Mouse (Mus musculus) forebrain, embryonic 15.5 days (tissue): ENCODE results near the gene Ptprr. TPM values are rescaled to one million over a fixed set of nuclear protein-coding genes. Genes with fewer than 3 reads are reported as not detected.

Experiments
- ATAC-seq: fragments of 200-750 bp; cut with Nextera tagmentation; replicated peaks from 2 replicates; pipeline ENCODE4 v1.8.0; 2017; ENCODE audit warnings: mild to moderate bottlenecking, moderate TSS enrichment, moderate library complexity
- H3K27ac ChIP-seq: fragments of 300-500 bp; sonication (generic); replicated peaks from 2 replicates; pipeline ENCODE4 v1.5.1; 2015; ENCODE audit warnings: mild to moderate bottlenecking, inconsistent platforms
- H3K27me3 ChIP-seq: fragments of 300-500 bp; sonication (generic); 2 replicates; pipeline ENCODE4 v1.6.1; 2015; ENCODE audit warnings: inconsistent platforms
- H3K36me3 ChIP-seq: fragments of 300-500 bp; sonication (generic); 2 replicates; pipeline ENCODE4 v1.6.1; 2015; ENCODE audit warnings: mild to moderate bottlenecking, inconsistent platforms
- H3K4me1 ChIP-seq: fragments of 300-500 bp; sonication (generic); 2 replicates; pipeline ENCODE4 v1.6.1; 2015; ENCODE audit warnings: inconsistent platforms
- H3K4me2 ChIP-seq: fragments of 300-500 bp; sonication (generic); replicated peaks from 2 replicates; pipeline ENCODE4 v1.6.1; 2015; ENCODE audit warnings: mild to moderate bottlenecking, inconsistent platforms
- H3K4me3 ChIP-seq: fragments of 300-500 bp; sonication (generic); 2 replicates; pipeline ENCODE4 v1.5.1; 2015; ENCODE audit warnings: mild to moderate bottlenecking, inconsistent platforms
- H3K9ac ChIP-seq: fragments of 300-500 bp; sonication (generic); replicated peaks from 2 replicates; pipeline ENCODE4 v1.6.1; 2015; ENCODE audit warnings: mild to moderate bottlenecking, inconsistent platforms
- H3K9me3 ChIP-seq: fragments of 300-500 bp; sonication (generic); 2 replicates; pipeline ENCODE4 v1.6.1; 2016; ENCODE audit warnings: inconsistent platforms
- WGBS: fragments of 180-500 bp; shearing (Covaris S2); methylation state at CpG from one replicate; pipeline ENCODE4 v1.1.7; 2015; ENCODE audit warnings: mixed read lengths; 5-methylcytosine and 5-hydroxymethylcytosine counted together
- polyA plus RNA-seq: library from polyadenylated mRNA; unstranded; fragments of >200 nt; fragmentation: Nextera tagmentation; extraction: Ambion mirVana; gene quantifications from 2 replicates; pipeline ENCODE4 v1.2.1, GENCODE M21; 2015

The Ptprr gene
- polyA plus RNA-seq, 1 experiment from 2014 or later, result 9.2 TPM

GRCm38 (mm10) chr10:116275280-116275679, 257.3 kb downstream of the Ptprr start, which contains the start of gene Ptprb:
TSS of gene Ptprb (plus strand) at chr10:116275523.
- ATAC-seq, result no peak
- H3K9ac ChIP-seq, result no peak within 1 kb of the TSS
- WGBS, result 74% methylated on average over 7 of the region's 7 CpGs

GRCm38 (mm10) chr10:116286697-116287344, 268.8 kb downstream of the Ptprr start:
- no peaks in the 10 kb centered on the region for H3K36me3 ChIP-seq
- no peak overlapping the region for H3K4me2 ChIP-seq
- H3K9ac ChIP-seq, result no peak overlapping the region
- no peaks in the 10 kb centered on the region for H3K4me1 ChIP-seq
- 75% methylated on average over 7 of the region's 7 CpGs for WGBS
- H3K4me3 ChIP-seq, result no peak overlapping the region
- no peaks in the 10 kb centered on the region for H3K9me3 ChIP-seq
- H3K27me3 ChIP-seq, result no peaks in the 10 kb centered on the region
- H3K27ac ChIP-seq, result no peak overlapping the region
- no peak for ATAC-seq

More at GRCm38 (mm10) chr10:116275280-116275679, 257.3 kb downstream of the Ptprr start, which contains the start of gene Ptprb:
- Histone ChIP-seq H3K9me3 (no peaks in the 10 kb centered on the region), H3K4me1 (no peaks in the 10 kb centered on the region), H3K27ac (no peak within 1 kb of the TSS), H3K4me2 (no peak within 1 kb of the TSS), H3K4me3 (no peak within 1 kb of the TSS), H3K27me3 (no peaks in the 10 kb centered on the region), H3K36me3 (no peaks in the 10 kb centered on the region)

GRCm38 (mm10) chr10:116288130-116288529, 270.1 kb downstream of the Ptprr start:
- no peak for ATAC-seq
- whole genome bisulfite sequencing, result 80% methylated on average over 9 of the region's 9 CpGs

DNA sequence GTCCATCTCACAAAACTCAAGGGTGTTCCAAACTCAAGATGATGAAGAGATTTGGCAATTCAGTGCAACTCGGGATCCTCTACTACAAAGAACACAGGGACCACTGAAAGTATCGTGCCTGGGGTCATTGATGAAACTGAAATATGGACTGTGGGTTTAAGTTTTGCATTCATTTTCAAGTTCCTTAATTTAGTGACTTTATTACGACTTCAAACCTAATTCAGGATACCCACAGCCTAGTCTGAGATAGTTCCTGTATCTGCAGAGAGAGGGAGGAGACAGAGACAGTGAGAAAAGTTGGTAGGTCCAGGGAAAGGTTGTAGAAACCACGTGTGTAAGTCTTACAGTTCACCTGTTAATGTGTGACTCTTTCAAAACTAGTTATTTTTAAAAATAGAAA, 272.5 kb downstream of the Ptprr start:
- ATAC-seq, result no peak
- Histone ChIP-seq H3K4me1 (no peaks in the 10 kb centered on the region), H3K36me3 (no peaks in the 10 kb centered on the region), H3K27ac (no peak overlapping the region), H3K9ac (no peak overlapping the region), H3K4me2 (no peak overlapping the region), H3K27me3 (no peaks in the 10 kb centered on the region), H3K9me3 (no peaks in the 10 kb centered on the region), H3K4me3 (no peak overlapping the region)
- 82% methylated on average over 4 of the region's 4 CpGs for WGBS

More at GRCm38 (mm10) chr10:116288130-116288529, 270.1 kb downstream of the Ptprr start:
- Histone ChIP-seq H3K27me3 (no peaks in the 10 kb centered on the region), H3K9me3 (no peaks in the 10 kb centered on the region), H3K9ac (no peak overlapping the region), H3K4me3 (no peak overlapping the region), H3K4me1 (no peaks in the 10 kb centered on the region), H3K4me2 (no peak overlapping the region), H3K36me3 (no peaks in the 10 kb centered on the region), H3K27ac (no peak overlapping the region)

GRCm38 (mm10) chr10:116291153-116291755, 273.2 kb downstream of the Ptprr start:
- 79% methylated on average over 8 of the region's 8 CpGs for WGBS
- H3K27me3 ChIP-seq, result no peaks in the 10 kb centered on the region
- no peak overlapping the region for H3K4me2 ChIP-seq
- no peak overlapping the region for H3K4me3 ChIP-seq
- H3K4me1 ChIP-seq, result no peaks in the 10 kb centered on the region
- H3K9me3 ChIP-seq, result no peaks in the 10 kb centered on the region
- no peak overlapping the region for H3K9ac ChIP-seq
- ATAC-seq, result no peak
- H3K36me3 ChIP-seq, result no peaks in the 10 kb centered on the region
- H3K27ac ChIP-seq, result no peak overlapping the region

GRCm38 (mm10) chr10:116296439-116296838, 278.4 kb downstream of the Ptprr start:
- Histone ChIP-seq H3K9ac (no peak overlapping the region), H3K27me3 (no peaks in the 10 kb centered on the region), H3K9me3 (no peaks in the 10 kb centered on the region), H3K27ac (no peak overlapping the region), H3K4me3 (no peak overlapping the region), H3K4me1 (peaks cover 1% of the 10 kb centered on the region; the same call in 1 of the 2 replicates), H3K36me3 (no peaks in the 10 kb centered on the region), H3K4me2 (no peak overlapping the region)
- ATAC-seq, result no peak
- 88% methylated on average over 4 of the region's 4 CpGs for WGBS

DNA sequence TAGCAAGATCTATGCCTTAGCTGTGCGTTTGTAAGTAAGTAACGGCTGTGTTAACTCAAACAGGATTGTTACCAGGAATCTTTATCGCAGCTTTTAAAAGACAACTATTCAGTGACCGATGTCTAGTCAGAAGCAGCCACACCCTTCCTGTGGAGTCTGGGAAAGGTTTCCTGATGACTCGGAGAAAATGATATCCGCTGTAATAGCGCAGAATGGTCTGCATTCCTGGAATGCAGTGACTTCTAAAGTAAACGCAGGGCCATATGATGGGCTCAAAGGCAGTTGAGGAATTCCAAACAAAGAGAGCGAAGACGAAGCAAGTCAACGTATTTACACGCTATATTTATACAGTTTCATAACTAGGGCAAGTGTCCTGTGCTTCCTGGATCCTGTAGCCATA, 279.8 kb downstream of the Ptprr start:
- Histone ChIP-seq H3K9me3 (no peaks in the 10 kb centered on the region), H3K4me1 (peaks cover 3% of the 10 kb centered on the region; the same call in 1 of the 2 replicates), H3K9ac (no peak overlapping the region), H3K27me3 (no peaks in the 10 kb centered on the region), H3K4me2 (no peak overlapping the region), H3K36me3 (no peaks in the 10 kb centered on the region), H3K4me3 (no peak overlapping the region), H3K27ac (no peak overlapping the region)
- no peak for ATAC-seq
- WGBS, result 90% methylated on average over 12 of the region's 12 CpGs

- peaks cover 3% of the 10 kb centered on the region; the same call in 1 of the 2 replicates for H3K4me1 ChIP-seq
- ATAC-seq, result no peak
- WGBS, result 11% methylated on average over 7 of the region's 7 CpGs
- H3K27me3 ChIP-seq, result no peaks in the 10 kb centered on the region
- no peak overlapping the region for H3K27ac ChIP-seq
- peak overlapping the region; percentile 72 for H3K4me2 ChIP-seq
- no peaks in the 10 kb centered on the region for H3K36me3 ChIP-seq
- no peaks in the 10 kb centered on the region for H3K9me3 ChIP-seq
- H3K4me3 ChIP-seq, result peak overlapping the region; percentile 36
- peak overlapping the region; percentile 27 for H3K9ac ChIP-seq
These were observed 282.8 kb downstream of the Ptprr start for GRCm38 (mm10) chr10:116300824-116301223.

GRCm38 (mm10) chr10:116301258-116301657, 283.2 kb downstream of the Ptprr start:
- H3K36me3 ChIP-seq, result no peaks in the 10 kb centered on the region
- H3K4me1 ChIP-seq, result peaks cover 3% of the 10 kb centered on the region; the same call in 1 of the 2 replicates
- H3K9ac ChIP-seq, result peak overlapping the region; percentile 27
- no peaks in the 10 kb centered on the region for H3K9me3 ChIP-seq
- peak overlapping the region; percentile 36 for H3K4me3 ChIP-seq
- H3K27me3 ChIP-seq, result no peaks in the 10 kb centered on the region
- peak overlapping the region; percentile 72 for H3K4me2 ChIP-seq
- ATAC-seq, result peak; percentile 41
- WGBS, result 0% methylated on average over 36 of the region's 36 CpGs
- no peak overlapping the region for H3K27ac ChIP-seq

GRCm38 (mm10) chr10:116304355-116304754, 286.3 kb downstream of the Ptprr start:
- no peak overlapping the region for H3K9ac ChIP-seq
- H3K27me3 ChIP-seq, result no peaks in the 10 kb centered on the region
- WGBS, result 90% methylated on average over 4 of the region's 4 CpGs
- no peak for ATAC-seq
- H3K27ac ChIP-seq, result no peak overlapping the region
- no peak overlapping the region for H3K4me3 ChIP-seq
- no peaks in the 10 kb centered on the region for H3K36me3 ChIP-seq
- H3K4me1 ChIP-seq, result peaks cover 3% of the 10 kb centered on the region; the same call in 1 of the 2 replicates
- H3K4me2 ChIP-seq, result no peak overlapping the region
- H3K9me3 ChIP-seq, result no peaks in the 10 kb centered on the region

DNA sequence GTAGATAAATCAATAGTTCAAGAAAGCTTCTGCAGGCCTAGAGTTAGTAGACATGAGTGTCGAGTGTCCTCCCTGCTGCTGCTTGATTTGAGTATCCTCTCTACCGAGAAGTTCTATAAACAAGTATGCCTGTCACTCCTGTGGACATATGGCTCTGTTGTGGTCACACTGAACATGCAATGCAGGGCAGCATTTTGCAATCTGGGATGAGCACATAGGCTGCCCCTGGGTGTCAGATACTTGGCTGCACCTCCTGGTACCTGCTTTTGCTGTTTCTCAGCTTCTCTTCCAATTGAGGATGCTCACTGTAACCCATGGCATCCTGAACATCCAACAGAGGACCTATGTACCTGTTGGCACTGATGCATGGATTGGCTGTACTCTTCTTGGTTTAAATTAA, 291.4 kb downstream of the Ptprr start:
- Histone ChIP-seq H3K27ac (no peak overlapping the region), H3K9ac (no peak overlapping the region), H3K4me1 (no peaks in the 10 kb centered on the region), H3K27me3 (no peaks in the 10 kb centered on the region), H3K36me3 (no peaks in the 10 kb centered on the region), H3K4me3 (no peak overlapping the region), H3K4me2 (no peak overlapping the region), H3K9me3 (no peaks in the 10 kb centered on the region)
- no peak for ATAC-seq
- 88% methylated on average over 2 of the region's 2 CpGs for WGBS

GRCm38 (mm10) chr10:116310516-116311210, 292.6 kb downstream of the Ptprr start:
- Histone ChIP-seq H3K9ac (no peak overlapping the region), H3K9me3 (no peaks in the 10 kb centered on the region), H3K36me3 (no peaks in the 10 kb centered on the region), H3K4me2 (no peak overlapping the region), H3K27me3 (no peaks in the 10 kb centered on the region), H3K4me1 (no peaks in the 10 kb centered on the region), H3K27ac (no peak overlapping the region), H3K4me3 (no peak overlapping the region)
- 43% methylated on average over 11 of the region's 11 CpGs for WGBS
- no peak for ATAC-seq
